Mouse (Mus musculus) E14TG2a.4 (cell line): ENCODE measurements around the gene Zdhhc20.
"Not testable (repeated sequence)": the region's sequence is repeated elsewhere in the genome, so short reads cannot be mapped to it uniquely, and the experiment has no call there.

Experiments used
- H3K27me3 ChIP-seq: 2 replicates; pipeline ENCODE4 v1.6.1; 2014; ENCODE audit warnings: low read length, control low read depth; ENCODE audit not compliant: insufficient read depth
- H3K36me3 ChIP-seq: 2 replicates; pipeline ENCODE4 v1.6.1; 2014; ENCODE audit warnings: low read length, control low read depth; ENCODE audit not compliant: insufficient read depth
- H3K4me1 ChIP-seq: replicated peaks from 2 replicates; pipeline ENCODE4 v1.6.1; 2014; ENCODE audit warnings: low read depth, low read length, control low read depth
- H3K4me3 ChIP-seq: replicated peaks from 2 replicates; pipeline ENCODE4 v1.5.1; 2014; ENCODE audit warnings: mild to moderate bottlenecking, low read length
- H3K9me3 ChIP-seq: 2 replicates; pipeline ENCODE4 v1.6.1; 2014; ENCODE audit warnings: low read length, control low read depth
- CTCF ChIP-seq: conservative IDR thresholded peaks from 2 replicates; pipeline ENCODE4 v1.5.1; 2014; ENCODE audit warnings: low read length
- NANOG ChIP-seq: IDR thresholded peaks from 2 replicates; pipeline ENCODE4 v1.6.1; 2014; ENCODE audit warnings: borderline replicate concordance, low read length, mixed read lengths
- POU5F1 ChIP-seq: IDR thresholded peaks from 2 replicates; pipeline ENCODE4 v1.6.1; 2014; ENCODE audit warnings: low read length, borderline replicate concordance

The Zdhhc20 gene

DNA sequence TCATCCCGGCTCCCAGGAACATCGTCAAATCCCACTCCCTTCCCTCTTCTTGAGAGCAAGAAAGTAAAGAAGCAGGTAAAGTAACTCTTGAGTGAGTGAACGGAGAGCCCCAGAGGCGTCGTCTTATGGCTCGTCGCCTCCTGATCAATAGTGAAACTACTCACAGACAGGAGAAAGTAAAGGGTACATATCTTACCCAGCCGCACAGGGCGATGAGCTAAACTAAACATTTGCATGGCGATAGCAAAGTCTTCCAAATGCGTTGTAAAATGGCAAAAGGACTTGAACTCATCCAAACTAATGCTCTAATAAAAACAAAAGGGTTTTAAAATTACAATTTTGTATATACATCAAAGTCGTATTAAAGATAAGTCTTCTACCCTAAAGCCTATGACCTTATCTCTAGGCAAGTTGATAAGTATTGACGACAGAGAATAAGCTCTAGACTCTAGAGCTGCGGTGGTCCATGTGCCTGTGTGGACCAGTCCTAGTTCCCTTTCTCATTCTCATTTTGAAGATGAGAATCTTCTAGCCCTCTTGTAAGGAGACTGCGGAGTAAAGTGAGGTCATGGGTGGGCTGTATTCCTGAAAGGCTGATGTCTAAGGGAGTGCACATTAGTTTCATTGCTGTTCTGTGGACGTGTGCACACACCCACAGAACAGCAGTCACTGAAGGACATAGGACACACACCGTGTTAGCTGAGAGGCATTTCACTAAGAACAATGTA, 29.2 kb upstream of the Zdhhc20 start:
- Histone ChIP-seq H3K9me3 (peaks cover 9% of the 10 kb centered on the region), H3K4me1 (peaks cover 35% of the 10 kb centered on the region), H3K27me3 (no peaks in the 10 kb centered on the region), H3K36me3 (peaks cover 15% of the 10 kb centered on the region), H3K4me3 (no peak overlapping the region)
- no peak for TF ChIP-seq NANOG
- no peak for TF ChIP-seq POU5F1
- no peak for TF ChIP-seq CTCF

DNA sequence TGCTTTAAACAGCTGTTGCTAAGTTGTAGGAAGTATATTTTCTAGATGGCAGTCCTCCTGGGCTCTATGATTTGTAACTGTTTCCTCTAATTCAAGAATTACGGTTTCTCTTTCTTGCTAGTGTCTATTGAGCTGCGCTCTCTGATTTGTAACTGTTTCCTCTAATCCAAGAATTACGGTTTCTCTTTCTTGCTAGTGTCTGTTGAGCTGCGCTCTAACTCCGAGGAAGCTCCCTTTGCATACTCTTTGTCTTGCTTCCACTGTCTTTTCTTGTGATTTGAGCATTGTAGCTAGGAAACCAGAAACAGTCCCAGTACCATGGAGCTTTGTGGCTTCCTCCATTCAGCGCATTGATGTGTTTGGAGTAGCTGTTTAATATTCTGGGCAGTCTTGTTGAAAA, 25.3 kb upstream of the Zdhhc20 start:
- Histone ChIP-seq H3K4me3 (no peak overlapping the region), H3K4me1 (peaks cover 42% of the 10 kb centered on the region), H3K9me3 (no peaks in the 10 kb centered on the region), H3K36me3 (peaks cover 8% of the 10 kb centered on the region), H3K27me3 (no peaks in the 10 kb centered on the region)
- TF ChIP-seq CTCF = no peak
- no peak for TF ChIP-seq NANOG
- no peak for TF ChIP-seq POU5F1

DNA sequence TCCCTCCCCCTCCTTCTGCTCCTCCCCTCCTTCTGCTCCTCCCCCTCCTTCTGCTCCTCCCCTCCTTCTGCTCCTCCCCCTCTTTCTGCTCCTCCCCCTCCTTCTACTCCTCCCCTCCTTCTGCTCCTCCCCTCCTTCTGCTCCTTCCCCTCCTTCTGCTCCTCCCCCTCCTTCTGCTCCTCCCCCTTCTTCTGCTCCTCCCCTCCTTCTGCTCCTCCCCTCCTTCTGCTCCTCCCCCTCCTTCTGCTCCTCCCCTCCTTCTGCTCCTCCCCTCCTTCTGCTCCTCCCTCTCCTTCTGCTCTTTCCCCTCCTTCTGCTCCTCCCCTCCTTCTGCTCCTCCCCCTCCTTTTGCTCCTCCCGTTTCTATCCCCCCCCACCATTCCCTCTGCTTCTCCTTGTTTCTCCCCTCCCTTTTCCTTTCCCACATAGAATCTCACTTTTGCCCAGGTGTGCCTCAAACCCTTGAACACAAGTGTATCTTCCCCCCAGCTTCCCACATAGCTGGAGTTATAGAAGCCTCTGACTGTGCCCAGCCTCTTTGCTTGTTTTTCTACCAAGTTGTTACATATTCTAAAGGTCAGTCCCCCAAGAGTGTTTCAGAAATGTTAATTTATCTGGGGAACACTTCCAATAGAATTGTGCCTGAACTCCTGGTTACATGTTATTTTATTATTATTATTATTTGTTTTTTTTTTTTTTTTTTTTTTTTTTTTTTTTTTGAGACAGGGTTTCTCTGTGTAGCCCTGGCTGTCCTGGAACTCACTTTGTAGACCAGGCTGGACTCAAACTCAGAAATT, 22.3 kb upstream of the Zdhhc20 start:
- H3K9me3 ChIP-seq, H3K36me3 ChIP-seq, H3K27me3 ChIP-seq, H3K4me3 ChIP-seq: not testable (repeated sequence)
- peaks cover 71% of the 10 kb centered on the region for H3K4me1 ChIP-seq

DNA sequence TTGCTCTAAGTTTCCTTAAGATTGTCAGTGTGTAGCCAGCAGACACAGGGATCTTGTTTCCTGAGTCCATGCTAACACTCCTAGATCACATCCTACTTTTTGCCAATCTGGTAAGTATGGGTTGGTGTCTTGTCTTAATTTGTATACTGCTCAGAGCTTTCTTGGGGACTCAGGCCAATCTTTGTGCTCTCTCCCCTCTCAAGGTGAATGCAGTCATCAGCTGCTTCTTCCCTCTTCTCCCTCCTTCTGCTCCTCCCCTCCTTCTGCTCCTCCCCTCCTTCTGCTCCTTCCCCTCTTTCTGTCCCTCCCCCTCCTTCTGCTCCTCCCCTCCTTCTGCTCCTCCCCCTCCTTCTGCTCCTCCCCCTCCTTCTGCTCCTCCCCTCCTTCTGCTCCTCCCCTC, 21.7 kb upstream of the Zdhhc20 start:
- H3K4me1 ChIP-seq = peaks cover 78% of the 10 kb centered on the region
- not testable (repeated sequence) for H3K36me3 ChIP-seq, H3K27me3 ChIP-seq, H3K4me3 ChIP-seq, H3K9me3 ChIP-seq

DNA sequence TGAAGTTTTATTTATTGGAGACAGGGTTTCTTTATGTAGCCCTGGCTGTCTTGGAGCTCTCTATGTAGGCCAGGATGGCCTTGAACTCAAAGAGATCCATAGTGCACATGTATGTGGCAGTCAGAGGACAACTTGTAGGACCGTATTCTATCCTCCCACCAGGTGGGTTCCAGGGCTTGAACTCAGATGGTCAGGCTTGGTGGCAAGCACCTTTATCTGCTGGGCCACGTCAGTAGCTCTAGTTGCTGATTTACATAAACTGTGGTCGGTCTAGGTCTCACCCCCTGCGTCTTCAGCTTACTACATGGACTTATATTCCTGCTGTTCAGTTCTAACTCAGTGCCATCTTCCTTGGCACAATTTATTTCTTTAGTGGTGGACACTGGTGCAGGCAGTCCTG, 21.2 kb upstream of the Zdhhc20 start:
- no peak overlapping the region for H3K4me3 ChIP-seq
- TF ChIP-seq POU5F1 = no peak
- no peak for TF ChIP-seq CTCF
- TF ChIP-seq NANOG = no peak
- H3K27me3 ChIP-seq = no peaks in the 10 kb centered on the region
- H3K9me3 ChIP-seq = no peaks in the 10 kb centered on the region
- H3K4me1 ChIP-seq = peaks cover 82% of the 10 kb centered on the region
- H3K36me3 ChIP-seq = no peaks in the 10 kb centered on the region

DNA sequence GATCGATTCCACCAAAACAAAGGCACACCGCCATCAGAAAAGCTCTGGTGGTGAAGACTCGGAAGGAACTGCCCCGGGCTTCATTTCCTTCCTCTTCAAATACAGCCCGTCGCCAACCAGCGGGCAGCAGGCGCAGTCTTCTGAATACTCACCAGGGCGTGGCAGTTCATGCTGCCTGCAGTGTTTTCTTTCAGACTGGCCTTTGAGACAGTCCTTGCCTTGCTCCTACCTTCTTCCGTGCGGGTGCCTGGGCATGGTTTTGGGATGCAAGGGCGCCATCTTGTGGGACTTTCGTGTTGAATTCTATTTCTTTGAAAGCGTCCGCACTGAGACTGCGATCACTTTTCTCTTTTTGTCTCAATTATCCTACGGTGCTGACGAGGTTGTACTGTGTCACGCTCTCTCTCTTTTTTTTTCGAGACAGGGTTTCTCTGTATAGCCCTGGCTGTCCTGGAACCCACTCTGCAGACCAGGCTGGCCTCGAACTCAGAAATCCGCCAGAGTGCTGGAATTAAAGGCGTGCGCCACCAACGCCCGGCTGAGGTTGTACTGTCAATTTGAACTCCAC, 20.5 kb upstream of the Zdhhc20 start:
- H3K27me3 ChIP-seq = no peaks in the 10 kb centered on the region

DNA sequence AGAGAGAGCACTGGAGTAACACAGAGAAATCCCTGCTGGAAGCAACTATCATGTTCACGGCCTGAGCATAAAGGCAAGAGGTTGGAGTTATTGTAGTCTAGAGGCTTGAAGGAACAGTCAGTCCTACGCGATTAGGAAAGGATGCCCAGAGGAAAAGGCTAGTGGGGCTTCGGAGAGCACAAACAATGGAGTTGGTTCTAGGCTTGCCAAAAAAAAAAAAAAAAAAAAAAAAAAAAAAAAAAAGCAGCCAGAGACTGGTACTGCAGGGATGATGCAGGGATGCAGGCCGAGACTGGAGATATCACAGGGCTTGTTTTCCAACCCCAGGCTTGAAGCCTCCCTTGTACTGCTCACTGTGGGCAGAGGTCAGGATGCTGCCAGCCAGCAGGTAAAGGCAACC, 19.2 kb upstream of the Zdhhc20 start:
- no peaks in the 10 kb centered on the region for H3K36me3 ChIP-seq
- H3K4me1 ChIP-seq = peaks cover 69% of the 10 kb centered on the region
- no peaks in the 10 kb centered on the region for H3K9me3 ChIP-seq
- no peak overlapping the region for H3K4me3 ChIP-seq
- H3K27me3 ChIP-seq = no peaks in the 10 kb centered on the region
- no peak for TF ChIP-seq CTCF
- no peak for TF ChIP-seq POU5F1
- TF ChIP-seq NANOG = no peak

More for the DNA sequence above, 20.5 kb upstream of the Zdhhc20 start:
- peaks cover 82% of the 10 kb centered on the region for H3K4me1 ChIP-seq
- no peaks in the 10 kb centered on the region for H3K9me3 ChIP-seq
- TF ChIP-seq POU5F1 (no peak), CTCF (peak; percentile 49), NANOG (no peak)
- peak overlapping the region; percentile 37 for H3K4me3 ChIP-seq
- H3K36me3 ChIP-seq = no peaks in the 10 kb centered on the region

DNA sequence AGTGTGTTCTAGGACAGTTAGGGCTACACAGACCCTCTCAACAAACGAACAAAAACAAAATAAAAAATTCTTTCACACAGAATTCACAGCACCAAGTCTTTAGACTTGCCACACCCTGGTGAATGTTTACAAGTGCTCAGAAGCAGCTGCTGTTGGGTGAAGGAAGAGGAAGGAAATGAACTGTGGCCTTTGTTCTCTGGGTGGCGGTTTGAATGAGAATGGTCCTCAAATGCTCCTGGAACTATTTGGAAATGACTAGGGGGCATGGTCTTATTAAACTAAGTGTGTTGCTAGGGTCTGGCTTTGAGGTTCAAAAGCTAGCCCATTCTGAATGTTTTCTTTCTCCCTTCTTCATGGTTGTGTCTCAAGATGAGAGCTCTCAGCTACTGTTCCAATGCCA, 18.4 kb upstream of the Zdhhc20 start:
- H3K4me1 ChIP-seq = peaks cover 64% of the 10 kb centered on the region
- no peaks in the 10 kb centered on the region for H3K27me3 ChIP-seq
- TF ChIP-seq POU5F1 = peak; percentile 64; the same call in 1 of the 2 replicates
- peak; percentile 75 for TF ChIP-seq NANOG
- TF ChIP-seq CTCF = no peak
- H3K9me3 ChIP-seq = no peaks in the 10 kb centered on the region
- H3K4me3 ChIP-seq = no peak overlapping the region
- H3K36me3 ChIP-seq = no peaks in the 10 kb centered on the region
